Mouse (Mus musculus) E14TG2a.4 (cell line): ENCODE data around the gene Aldh1l1.

Experiments used
- CTCF ChIP-seq: conservative IDR thresholded peaks from 2 replicates; pipeline ENCODE4 v1.5.1; 2014; ENCODE audit warnings: low read length
- NANOG ChIP-seq: IDR thresholded peaks from 2 replicates; pipeline ENCODE4 v1.6.1; 2014; ENCODE audit warnings: borderline replicate concordance, low read length, mixed read lengths
- POU5F1 ChIP-seq: IDR thresholded peaks from 2 replicates; pipeline ENCODE4 v1.6.1; 2014; ENCODE audit warnings: low read length, borderline replicate concordance

DNA sequence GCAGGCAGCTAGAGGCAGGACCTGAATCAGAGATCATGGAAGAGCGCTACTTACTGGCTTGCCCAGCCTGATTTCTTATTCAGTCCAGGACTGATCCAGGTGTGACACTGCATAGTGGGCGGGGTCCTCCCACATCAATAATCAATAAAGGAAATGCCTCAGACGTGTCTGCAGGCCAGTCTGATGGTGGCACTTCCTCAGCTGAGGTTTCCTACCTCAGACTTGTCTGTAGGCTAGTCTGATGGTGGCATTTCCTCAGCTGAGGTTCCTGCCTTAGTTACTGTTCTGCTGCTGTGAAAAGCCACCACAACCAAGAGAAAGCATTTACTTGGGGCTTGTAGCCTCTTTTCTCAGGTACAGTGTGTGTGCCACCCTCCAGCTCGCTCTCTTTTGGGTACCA, 141.3 kb downstream of the Aldh1l1 start:
- TF ChIP-seq POU5F1 (no peak), CTCF (no peak), NANOG (no peak)
